Mouse (Mus musculus) right cerebral cortex, postnatal 10 days (tissue): ENCODE results near the gene Rusc2.

Experiments
- DNase-seq, 2 experiments: peaks; one replicate each; pipeline ENCODE4 v3.0.0; 2021; ENCODE audit warnings: low spot score in 2 of 2

Gene Rusc2

GRCm38 (mm10) chr4:43384083-43384460 is 2.3 kb downstream of the Rusc2 start:
- DNase-seq, result no peak

- no peak for DNase-seq
Observed at GRCm38 (mm10) chr4:43384541-43384940, 2.8 kb downstream of the Rusc2 start.

GRCm38 (mm10) chr4:43386932-43387331 is 5.2 kb downstream of the Rusc2 start:
- DNase-seq, result no peak

GRCm38 (mm10) chr4:43389390-43389789 is 7.6 kb downstream of the Rusc2 start:
- no peak for DNase-seq

- no peak for DNase-seq
Observed at GRCm38 (mm10) chr4:43389845-43390440, 8.2 kb downstream of the Rusc2 start.

- no peak for DNase-seq
Observed at GRCm38 (mm10) chr4:43391521-43392050, 9.8 kb downstream of the Rusc2 start.

- no peak for DNase-seq
Observed at GRCm38 (mm10) chr4:43394345-43394891, 12.6 kb downstream of the Rusc2 start.

- no peak for DNase-seq
Observed at GRCm38 (mm10) chr4:43395147-43395546, 13.4 kb downstream of the Rusc2 start.

GRCm38 (mm10) chr4:43395836-43396235 is 14.1 kb downstream of the Rusc2 start:
- DNase-seq, result no peak

GRCm38 (mm10) chr4:43396381-43396780 is 14.6 kb downstream of the Rusc2 start:
- no peak for DNase-seq

- peak; percentile 50 to 65 for DNase-seq
Observed at GRCm38 (mm10) chr4:43398014-43398413, 16.2 kb downstream of the Rusc2 start.

- peak; percentile 70 to 75 for DNase-seq
Observed at GRCm38 (mm10) chr4:43398829-43399331, 17.1 kb downstream of the Rusc2 start.

- DNase-seq, result no peak
Observed at GRCm38 (mm10) chr4:43399391-43400131, 17.8 kb downstream of the Rusc2 start.

- no peak for DNase-seq
Observed at GRCm38 (mm10) chr4:43400976-43401375, 19.2 kb downstream of the Rusc2 start.

- no peak for DNase-seq
Observed at GRCm38 (mm10) chr4:43401486-43401885, 19.7 kb downstream of the Rusc2 start.

- DNase-seq, result peak in 1 of 2 experiments; percentile 35
Observed at GRCm38 (mm10) chr4:43402212-43402611, 20.4 kb downstream of the Rusc2 start.

- no peak for DNase-seq
Observed at GRCm38 (mm10) chr4:43404697-43405096, 22.9 kb downstream of the Rusc2 start.

- peak; percentile 88 to 91 for DNase-seq
Observed at GRCm38 (mm10) chr4:43406162-43406971, 24.6 kb downstream of the Rusc2 start.

GRCm38 (mm10) chr4:43407071-43407920 is 25.5 kb downstream of the Rusc2 start:
- DNase-seq, result peak in 1 of 2 experiments; percentile 27

- DNase-seq, result no peak
Observed at GRCm38 (mm10) chr4:43414761-43415160, 33.0 kb downstream of the Rusc2 start.
